Mouse (Mus musculus): Measurements from ENCODE around the gene Snx22. TPM values are rescaled to one million over a fixed set of nuclear protein-coding genes. Genes with fewer than 3 reads are reported as not detected.

The Snx22 gene
- polyA plus RNA-seq, 1 experiment = not detected

GRCm38 (mm10) chr9:66084171-66084570 is 14.7 kb upstream of the Snx22 start:
- H3K27ac ChIP-seq (replicated peaks; ENCODE audit: low read depth, low read length) = no peak overlapping the region

GRCm38 (mm10) chr9:66081999-66082398 is 12.5 kb upstream of the Snx22 start:
- Histone ChIP-seq H3K4me3 (ENCODE audit: insufficient read depth, low read depth, low read length) (no peak overlapping the region), H3K27ac (replicated peaks; ENCODE audit: low read depth, low read length) (no peak overlapping the region), H3K4me1 (ENCODE audit: control insufficient read depth, insufficient read depth, insufficient read length, low read length) (no peaks in the 10 kb centered on the region)

More at GRCm38 (mm10) chr9:66084171-66084570, 14.7 kb upstream of the Snx22 start:
- Histone ChIP-seq H3K4me1 (ENCODE audit: control insufficient read depth, insufficient read depth, insufficient read length, low read length) (no peaks in the 10 kb centered on the region), H3K4me3 (ENCODE audit: insufficient read depth, low read depth, low read length) (no peak overlapping the region)

DNA sequence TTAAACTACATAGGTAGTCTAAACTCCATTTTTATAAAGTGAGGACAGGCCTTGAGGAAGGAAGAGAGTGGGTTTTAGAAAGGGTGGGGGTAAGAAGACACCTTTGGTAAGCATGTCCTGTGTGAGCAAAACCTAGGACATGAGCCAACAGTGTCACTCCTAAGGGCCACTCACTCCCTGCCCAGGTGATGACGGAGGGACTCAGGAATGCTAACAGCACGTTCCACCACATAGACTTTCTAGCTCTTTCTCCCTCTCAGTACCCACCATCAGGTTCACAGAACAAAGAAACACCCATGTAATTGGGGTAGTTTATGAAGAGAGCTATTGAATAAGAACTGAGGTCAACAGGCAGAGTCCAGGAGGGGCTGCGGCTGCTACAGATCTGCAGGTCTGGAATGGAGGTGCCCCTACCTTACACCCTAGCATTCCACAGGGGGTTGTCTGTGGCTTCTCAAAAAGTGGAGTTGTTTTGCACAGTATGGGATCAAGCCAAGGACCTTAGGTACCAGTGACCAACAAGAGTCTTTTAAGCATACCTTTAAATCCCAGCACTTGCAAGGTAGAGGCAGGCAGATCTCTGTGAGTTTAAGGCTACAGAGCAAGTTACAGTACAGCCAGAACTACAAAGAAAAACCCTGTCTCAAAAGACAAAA is 11.4 kb upstream of the Snx22 start:
- H3K4me3 ChIP-seq (ENCODE audit: insufficient read depth, low read depth, low read length) = no peak overlapping the region

DNA sequence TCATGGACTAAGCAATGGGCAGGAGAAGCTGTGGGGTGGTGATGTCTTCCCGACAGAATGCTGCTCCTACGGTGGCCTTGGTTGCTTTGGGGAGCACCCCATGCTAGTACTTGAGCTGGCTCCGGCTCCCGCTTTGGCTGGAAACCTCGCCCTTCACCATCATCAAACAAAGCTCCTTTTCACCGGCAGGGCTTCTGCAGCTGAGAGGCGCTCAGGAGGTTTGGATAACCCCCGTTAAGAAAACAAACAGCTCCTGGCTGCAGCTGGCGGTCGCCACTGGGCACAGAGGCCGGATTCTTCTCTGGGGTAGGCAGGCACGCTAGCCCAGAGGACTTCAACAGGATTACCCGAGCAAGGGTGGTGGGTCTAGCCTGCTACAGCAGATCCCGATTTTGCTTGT is 9.0 kb upstream of the Snx22 start:
- no peaks in the 10 kb centered on the region for H3K4me1 ChIP-seq (ENCODE audit: control insufficient read depth, insufficient read depth, insufficient read length, low read length)
- H3K4me3 ChIP-seq (ENCODE audit: insufficient read depth, low read depth, low read length) = no peak overlapping the region
- no peak overlapping the region for H3K27ac ChIP-seq (replicated peaks; ENCODE audit: low read depth, low read length)

More for the DNA sequence above, 11.4 kb upstream of the Snx22 start:
- no peak overlapping the region for H3K27ac ChIP-seq (replicated peaks; ENCODE audit: low read depth, low read length)
- no peaks in the 10 kb centered on the region for H3K4me1 ChIP-seq (ENCODE audit: control insufficient read depth, insufficient read depth, insufficient read length, low read length)

DNA sequence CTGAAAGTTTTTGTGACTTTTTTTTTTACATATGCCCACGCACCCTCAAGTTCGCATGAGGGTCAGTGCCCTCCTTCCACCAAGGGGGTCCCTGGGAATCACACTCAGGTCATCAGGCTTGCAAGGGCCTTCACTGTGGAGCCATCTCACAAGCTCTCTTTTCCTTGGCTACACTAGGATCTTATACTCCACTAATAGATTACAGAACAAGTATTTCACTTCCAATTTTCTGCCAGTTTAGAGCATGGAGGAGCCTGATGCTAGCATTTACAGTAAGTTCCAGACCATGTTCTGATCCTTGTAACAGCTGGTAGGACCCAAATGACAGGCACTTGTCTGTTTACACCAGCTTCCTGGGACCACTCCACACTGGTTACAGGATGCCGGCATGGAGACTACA is 8.6 kb upstream of the Snx22 start:
- H3K4me3 ChIP-seq (ENCODE audit: insufficient read depth, low read depth, low read length) = no peak overlapping the region
- no peaks in the 10 kb centered on the region for H3K4me1 ChIP-seq (ENCODE audit: control insufficient read depth, insufficient read depth, insufficient read length, low read length)
- no peak overlapping the region for H3K27ac ChIP-seq (replicated peaks; ENCODE audit: low read depth, low read length)

- Histone ChIP-seq H3K4me1 (ENCODE audit: control insufficient read depth, insufficient read depth, insufficient read length, low read length) (no peaks in the 10 kb centered on the region; the same call in 1 of the 2 replicates), H3K27ac (replicated peaks; ENCODE audit: low read depth, low read length) (no peak overlapping the region), H3K4me3 (ENCODE audit: insufficient read depth, low read depth, low read length) (no peak overlapping the region)
Measured at GRCm38 (mm10) chr9:66072754-66073153, 3.2 kb upstream of the Snx22 start.

DNA sequence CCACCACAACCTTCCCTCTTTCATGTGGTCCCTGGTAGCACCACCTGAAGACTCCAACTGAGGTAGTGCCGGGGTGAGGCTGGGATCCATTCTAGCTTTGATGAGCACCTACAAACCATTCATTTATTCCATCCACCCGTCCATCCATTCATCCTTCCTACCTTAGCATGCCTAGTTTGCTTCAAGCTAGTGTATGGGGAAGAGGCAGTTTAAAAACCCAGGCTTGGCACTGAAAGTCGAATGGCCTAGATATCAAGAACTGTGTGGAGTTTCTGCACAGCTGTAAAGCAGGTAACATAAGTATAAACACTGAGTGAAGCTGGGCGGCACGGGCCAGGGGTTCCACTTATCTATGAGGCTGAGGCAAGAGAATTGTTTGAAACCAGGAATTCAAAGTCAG is 632 bp upstream of the Snx22 start:
- H3K4me1 ChIP-seq (ENCODE audit: control insufficient read depth, insufficient read depth, insufficient read length, low read length) = no peaks in the 10 kb centered on the region; the same call in 1 of the 2 replicates

GRCm38 (mm10) chr9:66068971-66069391 is 538 bp downstream of the Snx22 start:
- no peaks in the 10 kb centered on the region; the same call in 1 of the 2 replicates for H3K4me1 ChIP-seq (ENCODE audit: control insufficient read depth, insufficient read depth, insufficient read length, low read length)
- peak overlapping the region; percentile 40 for H3K4me3 ChIP-seq (ENCODE audit: insufficient read depth, low read depth, low read length)
- H3K27ac ChIP-seq (replicated peaks; ENCODE audit: low read depth, low read length) = no peak overlapping the region

More for the DNA sequence above, 632 bp upstream of the Snx22 start:
- H3K27ac ChIP-seq (replicated peaks; ENCODE audit: low read depth, low read length) = no peak overlapping the region
- H3K4me3 ChIP-seq (ENCODE audit: insufficient read depth, low read depth, low read length) = no peak overlapping the region

- Histone ChIP-seq H3K4me1 (ENCODE audit: control insufficient read depth, insufficient read depth, insufficient read length, low read length) (no peaks in the 10 kb centered on the region; the same call in 1 of the 2 replicates), H3K4me3 (ENCODE audit: insufficient read depth, low read depth, low read length) (no peak overlapping the region), H3K27ac (replicated peaks; ENCODE audit: low read depth, low read length) (no peak overlapping the region)
Measured at GRCm38 (mm10) chr9:66068056-66068455, 1.5 kb downstream of the Snx22 start.

- no peaks in the 10 kb centered on the region; the same call in 1 of the 2 replicates for H3K4me1 ChIP-seq (ENCODE audit: control insufficient read depth, insufficient read depth, insufficient read length, low read length)
- no peak overlapping the region for H3K4me3 ChIP-seq (ENCODE audit: insufficient read depth, low read depth, low read length)
- no peak overlapping the region for H3K27ac ChIP-seq (replicated peaks; ENCODE audit: low read depth, low read length)
Measured at GRCm38 (mm10) chr9:66067542-66067941, 2.0 kb downstream of the Snx22 start.

- Histone ChIP-seq H3K4me1 (ENCODE audit: control insufficient read depth, insufficient read depth, insufficient read length, low read length) (no peaks in the 10 kb centered on the region; the same call in 1 of the 2 replicates), H3K27ac (replicated peaks; ENCODE audit: low read depth, low read length) (no peak overlapping the region), H3K4me3 (ENCODE audit: insufficient read depth, low read depth, low read length) (no peak overlapping the region)
Measured at GRCm38 (mm10) chr9:66066791-66067190, 2.7 kb downstream of the Snx22 start.

- no peak overlapping the region for H3K27ac ChIP-seq (replicated peaks; ENCODE audit: low read depth, low read length)
- H3K4me1 ChIP-seq (ENCODE audit: control insufficient read depth, insufficient read depth, insufficient read length, low read length) = peaks cover 5% of the 10 kb centered on the region
- no peak overlapping the region for H3K4me3 ChIP-seq (ENCODE audit: insufficient read depth, low read depth, low read length)
Measured at GRCm38 (mm10) chr9:66064316-66064715, 5.2 kb downstream of the Snx22 start.

- H3K4me1 ChIP-seq (ENCODE audit: control insufficient read depth, insufficient read depth, insufficient read length, low read length) = peaks cover 5% of the 10 kb centered on the region
- H3K4me3 ChIP-seq (ENCODE audit: insufficient read depth, low read depth, low read length) = no peak overlapping the region
- H3K27ac ChIP-seq (replicated peaks; ENCODE audit: low read depth, low read length) = no peak overlapping the region
Measured at GRCm38 (mm10) chr9:66063446-66063845, 6.1 kb downstream of the Snx22 start.

DNA sequence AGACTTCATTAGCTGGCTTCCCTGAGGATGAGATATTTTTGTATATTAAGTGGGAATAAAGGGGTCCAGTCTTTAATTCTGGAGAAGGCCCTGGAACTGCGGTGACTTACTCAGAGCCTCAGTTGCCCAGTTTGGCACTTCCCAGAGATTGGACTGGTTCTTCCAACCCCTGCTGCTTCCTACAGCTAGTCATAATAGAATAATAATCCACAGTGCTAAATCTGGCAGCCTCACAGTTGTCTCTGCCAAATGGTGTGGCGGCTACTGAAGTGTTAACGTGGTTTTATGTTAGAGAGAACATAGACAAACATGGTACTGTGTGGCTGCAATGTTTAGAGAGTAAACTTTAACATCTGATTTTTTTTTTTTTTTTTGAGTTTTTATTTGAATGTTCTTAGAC is 7.9 kb downstream of the Snx22 start:
- Histone ChIP-seq H3K4me3 (ENCODE audit: insufficient read depth, low read depth, low read length) (peak overlapping the region; percentile 89; the same call in 1 of the 2 replicates), H3K27ac (replicated peaks; ENCODE audit: low read depth, low read length) (no peak overlapping the region)

GRCm38 (mm10) chr9:66060986-66061385 is 8.5 kb downstream of the Snx22 start:
- Histone ChIP-seq H3K4me3 (ENCODE audit: insufficient read depth, low read depth, low read length) (peak overlapping the region; percentile 89), H3K27ac (replicated peaks; ENCODE audit: low read depth, low read length) (no peak overlapping the region), H3K4me1 (ENCODE audit: control insufficient read depth, insufficient read depth, insufficient read length, low read length) (peaks cover 5% of the 10 kb centered on the region)

More for the DNA sequence above, 7.9 kb downstream of the Snx22 start:
- H3K4me1 ChIP-seq (ENCODE audit: control insufficient read depth, insufficient read depth, insufficient read length, low read length) = peaks cover 5% of the 10 kb centered on the region

DNA sequence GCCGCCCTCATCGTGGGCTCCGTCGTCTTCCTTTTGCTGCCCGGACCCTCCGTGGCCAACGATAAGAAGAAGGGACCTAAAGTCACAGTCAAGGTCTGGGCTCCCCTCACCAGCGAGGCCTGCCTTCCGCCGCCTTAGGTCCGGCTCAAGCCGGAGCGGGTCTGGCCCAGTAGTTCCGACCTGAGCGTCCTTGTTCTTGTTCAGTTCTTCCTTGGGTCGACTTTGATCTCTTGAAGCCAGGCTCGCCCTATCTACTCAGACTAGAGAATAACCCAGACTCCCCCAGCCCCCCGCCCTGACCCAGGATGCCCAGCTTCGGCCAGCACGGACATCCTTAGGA is 9.2 kb downstream of the Snx22 start:
- Histone ChIP-seq H3K4me3 (ENCODE audit: insufficient read depth, low read depth, low read length) (peak overlapping the region; percentile 89), H3K4me1 (ENCODE audit: control insufficient read depth, insufficient read depth, insufficient read length, low read length) (peaks cover 5% of the 10 kb centered on the region), H3K27ac (replicated peaks; ENCODE audit: low read depth, low read length) (peak overlapping the region; percentile 79)

Measured in brown adipose tissue, adult 24 weeks (tissue).